Mouse (Mus musculus) T-helper 1 cell (primary cell): ENCODE measurements around the gene Tcf3.

Experiments used
- in situ Hi-C: fragments of 300-600 bp; cut with MboI, MseI; formaldehyde crosslinking; loops from one replicate; pipeline ENCODE4 v1.15.1; 2025; ENCODE audit warnings: high pct_unique_total_duplicates

Tcf3 gene

GRCm38 (mm10) chr10:80385811-80386734 is 47.4 kb downstream of the Tcf3 start:
- in situ Hi-C loops, result no loop called here

DNA sequence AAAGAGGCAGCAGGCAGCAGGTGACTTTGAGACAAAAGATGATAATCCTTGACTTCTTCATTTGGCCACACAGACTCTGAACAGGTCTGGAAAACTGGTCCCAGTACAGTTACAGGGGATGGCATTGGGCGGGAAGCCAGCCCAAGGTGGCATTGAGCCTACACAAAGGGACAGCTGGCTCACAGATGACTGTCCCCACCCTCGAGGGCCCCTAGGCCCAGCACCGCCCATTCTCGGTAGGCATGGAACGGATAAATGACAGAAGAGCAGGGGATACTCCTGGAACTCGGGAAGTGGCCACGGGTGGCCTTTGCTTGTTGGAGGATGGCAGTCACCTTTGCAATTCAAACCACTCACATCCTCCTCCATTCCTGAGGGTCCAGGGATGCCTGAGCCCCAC is 48.1 kb downstream of the Tcf3 start:
- in situ Hi-C loops, result no loop called here

- in situ Hi-C loops, result no loop called here
Observed at GRCm38 (mm10) chr10:80384709-80385108, 48.7 kb downstream of the Tcf3 start.

DNA sequence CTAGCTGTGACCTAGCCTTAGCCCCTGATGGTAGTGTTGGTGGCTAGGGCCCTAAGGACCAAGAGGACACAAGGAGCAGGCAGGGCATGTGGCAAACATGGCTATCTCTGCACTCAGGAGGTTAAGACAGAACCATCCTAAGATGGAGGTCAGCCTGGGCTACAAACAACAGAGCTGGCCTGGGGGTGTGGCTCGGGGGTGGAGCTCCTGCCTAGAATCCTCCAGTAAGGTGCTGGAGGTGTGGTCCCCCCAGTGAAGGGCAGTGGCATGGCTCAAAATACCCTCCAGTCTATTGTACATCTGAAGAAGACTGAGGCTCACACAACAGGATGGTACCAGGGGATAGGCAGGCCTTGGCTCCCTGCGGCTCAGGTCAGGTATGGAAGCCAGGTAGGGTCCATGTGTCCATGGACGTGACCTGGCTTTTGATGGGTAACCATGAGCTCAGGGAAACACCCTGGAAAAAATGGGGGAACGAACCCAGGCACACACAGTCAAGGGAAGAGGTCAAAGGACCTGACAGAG is 49.3 kb downstream of the Tcf3 start:
- in situ Hi-C loops, result no loop called here

DNA sequence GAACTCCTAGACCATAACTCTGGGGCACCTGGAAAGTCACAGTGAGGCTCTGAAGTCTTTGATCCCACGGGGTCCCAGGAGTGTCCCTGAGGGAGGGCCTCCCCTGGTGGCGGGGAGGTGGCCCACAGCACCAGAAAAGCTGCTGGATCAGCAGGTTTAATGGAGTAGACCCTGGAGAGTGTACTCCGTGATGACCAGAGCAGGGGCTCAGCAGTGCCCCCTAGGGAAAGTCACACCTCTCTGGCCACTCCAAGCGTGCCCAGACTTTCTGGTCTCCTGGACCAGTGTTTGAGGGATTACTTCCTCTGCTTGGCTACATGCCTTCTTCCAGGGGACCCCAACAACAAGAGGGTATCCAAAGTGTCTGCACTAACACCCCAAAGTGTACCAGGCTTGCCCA is 50.0 kb downstream of the Tcf3 start:
- in situ Hi-C loops, result no loop called here

- in situ Hi-C loops, result no loop called here
Observed at GRCm38 (mm10) chr10:80382641-80383365, 50.6 kb downstream of the Tcf3 start.

- in situ Hi-C loops, result no loop called here
Observed at GRCm38 (mm10) chr10:80377716-80378115, 55.7 kb downstream of the Tcf3 start.

- in situ Hi-C loops, result no loop called here
Observed at GRCm38 (mm10) chr10:80376160-80376559, 57.3 kb downstream of the Tcf3 start.

DNA sequence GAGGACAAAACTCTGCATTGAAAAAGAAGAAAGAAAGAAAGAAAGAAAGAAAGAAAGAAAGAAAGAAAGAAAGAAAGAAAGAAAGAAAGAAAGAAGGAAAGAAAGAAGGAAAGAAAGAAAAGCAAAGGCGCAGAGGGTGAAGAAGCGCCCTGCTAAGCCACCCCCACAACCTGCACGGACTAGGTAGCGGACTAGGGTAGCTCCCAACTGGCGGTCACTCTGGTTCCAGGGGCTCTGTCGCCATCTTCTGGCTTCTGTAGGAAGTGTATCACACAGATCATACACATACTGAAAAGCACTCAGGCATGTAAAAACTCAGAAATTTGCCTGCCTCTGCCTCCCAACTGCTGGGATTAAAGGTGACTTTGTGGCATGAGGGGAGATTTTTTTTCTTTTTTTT is 59.4 kb downstream of the Tcf3 start:
- in situ Hi-C loops, result no loop called here

DNA sequence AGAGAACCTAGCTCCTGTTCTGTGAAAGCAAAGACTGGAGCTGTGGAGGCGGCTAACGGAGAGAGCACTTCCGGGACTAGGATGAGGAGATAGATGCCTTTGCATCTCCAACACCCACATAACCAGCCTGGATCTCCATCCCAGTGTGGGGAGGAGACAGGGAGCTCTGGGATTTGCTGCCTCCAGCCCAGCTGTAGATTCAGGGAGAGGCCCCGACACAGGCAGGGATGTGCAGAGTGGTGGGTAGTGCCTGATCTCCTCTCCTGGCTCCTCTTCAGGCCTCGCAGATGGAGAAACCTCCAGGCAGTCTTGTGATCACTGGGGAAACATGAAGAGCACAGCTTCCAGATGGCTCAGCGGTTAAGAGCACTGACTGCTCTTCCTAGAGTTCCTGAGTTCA is 60.7 kb downstream of the Tcf3 start:
- in situ Hi-C loops, result no loop called here

GRCm38 (mm10) chr10:80371983-80372382 is 61.5 kb downstream of the Tcf3 start:
- in situ Hi-C loops, result no loop called here

DNA sequence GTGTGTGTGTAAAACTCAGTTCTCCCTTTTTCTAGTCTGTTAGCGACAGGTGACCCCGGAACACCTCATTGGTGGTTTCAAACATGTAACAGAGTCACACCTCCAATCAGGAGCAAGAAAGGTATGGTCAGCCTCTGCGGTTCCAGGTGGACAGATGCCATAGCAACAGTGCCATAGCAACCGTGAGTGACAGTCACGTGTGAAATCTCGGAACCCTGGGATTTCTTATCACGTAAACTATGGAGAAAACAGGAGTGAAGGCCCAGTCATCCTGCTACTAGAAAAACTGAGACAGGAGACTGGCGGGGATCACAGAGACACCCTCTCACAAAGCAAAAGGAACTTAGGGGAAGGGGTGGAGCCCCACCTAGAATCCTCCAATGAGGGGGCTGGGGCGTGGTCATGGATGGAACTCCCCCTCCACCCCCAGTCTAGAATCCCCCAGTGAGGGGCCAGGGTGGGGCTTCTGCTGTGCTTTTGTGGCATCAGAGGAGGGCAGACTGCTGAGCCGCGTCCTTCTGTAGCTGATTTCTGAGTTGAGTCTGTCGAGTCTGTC is 62.0 kb downstream of the Tcf3 start:
- in situ Hi-C loops, result no loop called here

GRCm38 (mm10) chr10:80369995-80370747 is 63.3 kb downstream of the Tcf3 start:
- in situ Hi-C loops, result no loop called here

GRCm38 (mm10) chr10:80368392-80368791 is 65.1 kb downstream of the Tcf3 start:
- in situ Hi-C loops, result no loop called here

DNA sequence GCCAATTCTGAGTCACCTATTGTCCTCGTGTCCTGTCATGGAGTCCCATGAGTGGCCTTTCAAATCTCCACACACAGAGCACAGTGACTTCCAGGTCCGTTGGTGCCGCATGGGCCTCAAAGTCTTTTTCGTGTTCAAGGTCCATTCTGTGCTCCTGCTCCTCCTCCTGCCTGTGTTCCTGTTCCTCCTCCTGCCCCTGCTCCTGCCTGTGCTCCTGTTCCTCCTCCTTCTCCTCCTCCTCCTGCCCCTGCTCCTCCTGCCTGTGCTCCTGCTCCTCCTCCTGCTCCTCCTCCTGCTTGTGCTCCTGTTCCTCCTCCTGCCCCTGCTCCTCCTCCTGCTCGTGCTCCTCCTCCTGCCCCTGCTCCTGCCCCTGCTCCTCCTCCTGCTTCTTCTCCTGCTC is 65.5 kb downstream of the Tcf3 start:
- in situ Hi-C loops, result no loop called here

GRCm38 (mm10) chr10:80365736-80366135 is 67.7 kb downstream of the Tcf3 start:
- in situ Hi-C loops, result no loop called here

GRCm38 (mm10) chr10:80363734-80364133 is 69.7 kb downstream of the Tcf3 start:
- in situ Hi-C loops, result no loop called here
